Mouse (Mus musculus) olfactory bulb, adult 2 months (tissue): Measurements from ENCODE around the gene Cpm. TPM values are rescaled to one million over a fixed set of nuclear protein-coding genes. Genes with fewer than 3 reads are reported as not detected.

Experiments
- H3K27ac ChIP-seq: fragments of 200-500 bp; 2 replicates; pipeline ENCODE4 v1.5.1; 2012; ENCODE audit warnings: low read depth, low read length; ENCODE audit not compliant: insufficient read depth
- H3K4me1 ChIP-seq: fragments of 200-500 bp; 2 replicates; pipeline ENCODE4 v1.6.1; 2012; ENCODE audit warnings: low read length; ENCODE audit not compliant: control insufficient read depth, insufficient read depth
- H3K4me3 ChIP-seq: fragments of 200-500 bp; 2 replicates; pipeline ENCODE4 v1.5.1; 2012; ENCODE audit warnings: mild to moderate bottlenecking, low read depth, low read length, moderate library complexity; ENCODE audit not compliant: insufficient read depth
- CTCF ChIP-seq: fragments of 200-500 bp; IDR thresholded peaks from 2 replicates; pipeline ENCODE4 v1.5.1; 2012; ENCODE audit warnings: low read depth, mild to moderate bottlenecking, low read length, moderate library complexity; ENCODE audit not compliant: insufficient read depth
- POLR2A ChIP-seq: fragments of 200-500 bp; IDR thresholded peaks from 2 replicates; pipeline ENCODE4 v1.6.1; 2012; ENCODE audit warnings: mild to moderate bottlenecking, low read depth, low read length, moderate library complexity; ENCODE audit not compliant: insufficient read depth
- WGBS: fragments of 180-500 bp; shearing (Covaris S2); methylation state at CpG from one replicate; pipeline ENCODE4 v1.1.7; 2018; 5-methylcytosine and 5-hydroxymethylcytosine counted together
- polyA plus RNA-seq: library from polyadenylated mRNA; stranded (reverse); fragments of >200 nt; gene quantifications from 2 replicates; pipeline ENCODE4 v1.2.4, GENCODE M21; 2012; ENCODE audit warnings: low replicate concordance; ENCODE audit not compliant: missing spikeins, insufficient read depth, insufficient read length

Gene Cpm
- polyA plus RNA-seq, 1 experiment: not detected

GRCm38 (mm10) chr10:117637745-117638577 is 8.7 kb downstream of the Cpm start:
- Histone ChIP-seq H3K4me3 (no peak overlapping the region), H3K4me1 (no peaks in the 10 kb centered on the region), H3K27ac (no peak overlapping the region)
- 80% methylated on average over 9 of the region's 9 CpGs for WGBS
- TF ChIP-seq CTCF (no peak), POLR2A (no peak)

DNA sequence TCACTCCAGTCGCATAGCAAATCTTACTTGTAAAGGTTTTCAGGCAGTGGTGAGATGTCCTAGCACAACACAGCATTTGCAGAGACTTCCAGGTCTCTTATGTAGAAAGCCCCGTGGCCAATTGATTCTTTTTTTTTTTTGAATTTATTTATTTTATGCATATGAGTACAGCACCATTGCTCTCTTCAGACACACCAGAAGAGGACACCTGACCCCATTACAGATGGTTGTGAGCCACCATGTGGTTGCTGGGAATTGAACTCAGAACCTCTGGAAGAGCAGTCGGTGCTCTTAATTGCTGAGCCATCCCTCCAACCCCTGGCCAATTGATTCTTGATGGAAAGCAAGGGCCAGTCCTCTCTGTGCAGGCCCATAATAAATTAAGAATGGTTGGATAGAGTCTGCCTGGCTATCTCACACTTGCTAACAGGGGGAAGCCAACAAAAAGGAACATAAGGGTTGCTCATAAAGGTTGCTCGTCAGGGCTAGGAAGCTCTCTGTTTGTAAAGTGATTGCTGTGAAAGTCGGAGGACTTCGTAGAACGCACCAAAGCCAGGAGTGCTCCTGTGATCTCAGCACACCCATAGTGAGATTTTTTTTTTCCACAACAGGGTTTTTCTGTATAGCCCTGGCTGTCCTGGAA is 9.4 kb downstream of the Cpm start:
- H3K27ac ChIP-seq: no peak overlapping the region
- TF ChIP-seq CTCF (no peak), POLR2A (no peak)
- H3K4me3 ChIP-seq: no peak overlapping the region
- 92% methylated on average over 7 of the region's 7 CpGs for WGBS
- no peaks in the 10 kb centered on the region for H3K4me1 ChIP-seq

GRCm38 (mm10) chr10:117639221-117639599 is 9.9 kb downstream of the Cpm start:
- Histone ChIP-seq H3K4me3 (no peak overlapping the region), H3K27ac (no peak overlapping the region), H3K4me1 (no peaks in the 10 kb centered on the region)
- WGBS: 97% methylated on average over 8 of the region's 8 CpGs
- TF ChIP-seq CTCF (no peak), POLR2A (no peak)

- Histone ChIP-seq H3K27ac (no peak overlapping the region), H3K4me3 (no peak overlapping the region), H3K4me1 (no peaks in the 10 kb centered on the region)
- TF ChIP-seq CTCF (no peak), POLR2A (no peak)
- WGBS: 72% methylated on average over 21 of the region's 21 CpGs
Observed at GRCm38 (mm10) chr10:117639899-117640594, 10.7 kb downstream of the Cpm start.

GRCm38 (mm10) chr10:117640595-117641078 is 11.3 kb downstream of the Cpm start:
- TF ChIP-seq POLR2A (no peak), CTCF (no peak)
- no peak overlapping the region for H3K27ac ChIP-seq
- no peaks in the 10 kb centered on the region for H3K4me1 ChIP-seq
- no peak overlapping the region for H3K4me3 ChIP-seq
- 85% methylated on average over 7 of the region's 7 CpGs for WGBS

DNA sequence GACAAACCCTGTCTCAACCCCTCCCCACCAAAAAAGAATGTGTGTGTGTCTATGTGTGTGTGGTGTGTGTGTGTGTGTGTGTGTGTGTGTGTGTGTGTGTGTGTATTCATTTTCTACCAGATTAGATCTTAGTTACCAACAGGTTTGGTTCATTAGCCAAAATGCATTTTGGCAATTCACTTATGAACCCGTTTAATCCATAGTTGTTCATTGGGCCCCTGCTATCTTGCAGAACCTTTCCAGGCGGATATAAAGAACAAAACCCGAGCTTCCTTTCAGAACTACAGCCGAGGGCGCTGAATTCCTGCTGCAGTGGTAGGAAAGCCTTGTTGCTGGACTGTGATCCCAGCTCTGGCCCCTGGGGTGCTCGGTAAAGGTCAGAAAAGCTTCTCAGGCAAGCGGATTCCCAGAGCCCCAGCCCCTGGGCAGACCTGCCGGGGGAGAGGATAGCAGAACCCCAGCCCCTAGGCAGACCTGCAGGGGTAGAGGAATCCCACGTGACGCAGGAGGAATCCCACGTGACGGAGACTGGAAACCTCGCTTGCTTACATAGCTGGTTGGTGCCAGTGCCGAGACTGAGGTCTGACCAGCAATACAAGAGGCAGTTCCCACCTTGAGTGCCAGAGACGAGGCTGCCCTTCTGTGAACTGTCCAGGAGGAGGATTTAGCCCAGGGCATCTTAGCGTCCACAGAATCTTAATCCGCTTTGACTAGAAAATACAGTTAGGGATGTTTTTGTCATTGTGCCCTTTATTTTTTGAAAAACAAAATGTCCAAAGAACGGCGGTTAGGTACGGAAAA is 12.3 kb downstream of the Cpm start:
- no peak overlapping the region for H3K27ac ChIP-seq
- H3K4me1 ChIP-seq: no peaks in the 10 kb centered on the region
- no peak for TF ChIP-seq CTCF
- no peak for TF ChIP-seq POLR2A
- 57% methylated on average over 20 of the region's 20 CpGs for WGBS
- H3K4me3 ChIP-seq: no peak overlapping the region

DNA sequence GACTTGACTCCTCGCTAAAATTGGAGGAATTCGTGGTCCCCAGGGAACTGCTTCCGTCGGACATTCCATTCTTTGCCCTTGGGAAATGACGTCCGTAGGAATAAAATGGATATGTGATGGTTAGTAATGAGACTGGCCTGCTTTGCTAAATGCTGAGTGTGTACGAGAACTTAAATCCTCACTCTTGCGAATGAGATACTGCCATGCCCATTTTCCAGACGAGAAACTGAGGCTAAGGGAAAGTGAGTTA is 12.8 kb downstream of the Cpm start:
- TF ChIP-seq CTCF (no peak), POLR2A (no peak)
- no peak overlapping the region for H3K27ac ChIP-seq
- peaks cover 2% of the 10 kb centered on the region; the same call in 1 of the 2 replicates for H3K4me1 ChIP-seq
- 88% methylated on average over 9 of the region's 9 CpGs for WGBS
- H3K4me3 ChIP-seq: no peak overlapping the region

DNA sequence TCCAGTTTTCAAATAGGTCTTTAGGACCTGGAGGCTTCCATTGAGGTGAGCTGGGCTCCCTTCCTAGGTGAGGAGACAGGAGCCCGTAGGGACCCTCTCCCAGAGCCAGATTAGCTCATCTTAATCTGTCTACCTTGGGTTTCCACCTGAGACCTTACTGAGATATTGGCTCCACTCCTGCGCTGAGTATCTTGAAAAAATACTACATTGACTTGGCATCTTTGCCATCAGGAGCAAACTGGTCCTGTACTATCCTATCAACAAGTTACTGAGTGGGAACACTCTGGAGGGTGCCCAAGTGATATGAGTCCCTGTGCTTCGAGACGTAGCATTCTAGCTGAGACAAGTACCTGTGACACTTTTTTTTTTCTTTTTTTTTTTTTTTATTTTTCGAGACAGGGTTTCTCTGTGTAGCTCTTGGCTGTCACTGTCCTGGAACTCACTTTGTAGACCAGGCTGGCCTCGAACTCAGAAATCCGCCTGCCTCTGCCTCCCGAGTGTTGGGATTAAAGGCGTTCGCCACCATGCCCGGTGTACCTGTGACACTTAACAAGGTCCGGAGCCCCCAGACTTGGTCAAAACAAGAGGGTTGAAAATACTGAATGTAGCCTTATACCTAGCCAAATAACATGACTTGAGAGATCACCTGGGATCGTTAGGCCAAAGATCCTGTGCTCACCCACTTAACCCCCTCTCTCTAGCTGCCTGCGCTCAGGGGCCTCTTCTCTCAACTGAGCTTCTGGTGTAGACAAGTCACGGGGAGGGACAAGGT is 13.4 kb downstream of the Cpm start:
- TF ChIP-seq CTCF (no peak), POLR2A (no peak)
- WGBS: 95% methylated on average over 15 of the region's 15 CpGs

More for the DNA sequence above, 13.4 kb downstream of the Cpm start:
- no peak overlapping the region for H3K4me3 ChIP-seq
- H3K27ac ChIP-seq: no peak overlapping the region
- peaks cover 4% of the 10 kb centered on the region; the same call in 1 of the 2 replicates for H3K4me1 ChIP-seq
